Mouse (Mus musculus) myocyte (in vitro differentiated cells): Measurements from ENCODE around the gene Fam241b. TPM values are rescaled to one million over a fixed set of nuclear protein-coding genes. Genes with fewer than 3 reads are reported as not detected.

Source experiments
- H3K27me3 ChIP-seq: one replicate; pipeline ENCODE4 v1.6.1; 2011; ENCODE audit not compliant: control insufficient read depth, insufficient read depth, insufficient read length
- H3K36me3 ChIP-seq: one replicate; pipeline ENCODE4 v1.6.1; 2011; ENCODE audit not compliant: control insufficient read depth, insufficient read depth
- H3K4me2 ChIP-seq: one replicate; pipeline ENCODE4 v1.6.1; 2011; ENCODE audit warnings: low read depth, control low read depth
- H3K4me3 ChIP-seq: one replicate; pipeline ENCODE4 v1.5.1; 2011; ENCODE audit warnings: mild to moderate bottlenecking, control low read depth, moderate library complexity
- H3K79me2 ChIP-seq: one replicate; pipeline ENCODE4 v1.6.1; 2011; ENCODE audit not compliant: control insufficient read depth, insufficient read depth
- H3ac ChIP-seq: one replicate; pipeline ENCODE4 v1.6.1; 2011; ENCODE audit not compliant: control insufficient read depth, insufficient read length
- CEBPB ChIP-seq: IDR thresholded peaks from 2 replicates; pipeline ENCODE4 v1.6.1; 2011; ENCODE audit warnings: mild to moderate bottlenecking, moderate library complexity; ENCODE audit not compliant: poor library complexity, insufficient read depth, severe bottlenecking
- E2F4 ChIP-seq: IDR thresholded peaks from one replicate; pipeline ENCODE4 v1.6.1; 2011; ENCODE audit warnings: mild to moderate bottlenecking, control low read depth, moderate library complexity; ENCODE audit not compliant: insufficient read depth
- MAX ChIP-seq: IDR thresholded peaks from one replicate; pipeline ENCODE4 v1.6.1; 2011; ENCODE audit warnings: low read depth, mild to moderate bottlenecking, control low read depth
- MYOD1 ChIP-seq, 3 experiments: IDR thresholded peaks; one replicate each; pipeline ENCODE4 v1.6.1; 2011; ENCODE audit warnings: control low read depth in 2 of 3, low read depth in 2 of 3, mild to moderate bottlenecking in 2 of 3, moderate library complexity in 1 of 3; ENCODE audit not compliant: insufficient read length in 2 of 3, control insufficient read depth in 1 of 3
- MYOG ChIP-seq, 3 experiments: IDR thresholded peaks; one replicate each; pipeline ENCODE4 v1.6.1; 2011; ENCODE audit warnings: control low read depth in 2 of 3, low read depth in 2 of 3, mild to moderate bottlenecking in 2 of 3; ENCODE audit not compliant: insufficient read length in 2 of 3, control insufficient read depth in 1 of 3, insufficient read depth in 1 of 3
- POLR2A ChIP-seq: IDR thresholded peaks from one replicate; pipeline ENCODE4 v1.6.1; 2011; ENCODE audit warnings: low read depth, mild to moderate bottlenecking, control low read depth, moderate library complexity; ENCODE audit not compliant: insufficient read length
- POLR2AphosphoS2 ChIP-seq: IDR thresholded peaks from one replicate; pipeline ENCODE4 v1.6.1; 2011; ENCODE audit warnings: low read depth, control low read depth; ENCODE audit not compliant: insufficient read length
- REST ChIP-seq: IDR thresholded peaks from one replicate; pipeline ENCODE4 v1.6.1; 2011; ENCODE audit warnings: mild to moderate bottlenecking, control low read depth, moderate library complexity; ENCODE audit not compliant: insufficient read depth, insufficient read length
- SRF ChIP-seq: IDR thresholded peaks from one replicate; pipeline ENCODE4 v1.6.1; 2011; ENCODE audit warnings: low read depth; ENCODE audit not compliant: control insufficient read depth, insufficient read length
- TCF12 ChIP-seq: IDR thresholded peaks from one replicate; pipeline ENCODE4 v1.6.1; 2011; ENCODE audit warnings: mild to moderate bottlenecking, control low read depth; ENCODE audit not compliant: poor library complexity, insufficient read depth, severe bottlenecking
- TCF3 ChIP-seq: IDR thresholded peaks from one replicate; pipeline ENCODE4 v1.6.1; 2011; ENCODE audit warnings: low read depth, control low read depth; ENCODE audit not compliant: insufficient read length
- USF1 ChIP-seq: IDR thresholded peaks from one replicate; pipeline ENCODE4 v1.6.1; 2011; ENCODE audit warnings: low read depth, mild to moderate bottlenecking, control low read depth, moderate library complexity
- polyA plus RNA-seq: library from polyadenylated mRNA; unstranded; fragments of >200 nt; fragmentation: generic; extraction: Trizol; gene quantifications from one replicate; pipeline ENCODE4 v1.2.1, GENCODE M21; 2012; ENCODE audit warnings: missing spikeins

The Fam241b gene
- polyA plus RNA-seq, 1 experiment, result 3.3 TPM

DNA sequence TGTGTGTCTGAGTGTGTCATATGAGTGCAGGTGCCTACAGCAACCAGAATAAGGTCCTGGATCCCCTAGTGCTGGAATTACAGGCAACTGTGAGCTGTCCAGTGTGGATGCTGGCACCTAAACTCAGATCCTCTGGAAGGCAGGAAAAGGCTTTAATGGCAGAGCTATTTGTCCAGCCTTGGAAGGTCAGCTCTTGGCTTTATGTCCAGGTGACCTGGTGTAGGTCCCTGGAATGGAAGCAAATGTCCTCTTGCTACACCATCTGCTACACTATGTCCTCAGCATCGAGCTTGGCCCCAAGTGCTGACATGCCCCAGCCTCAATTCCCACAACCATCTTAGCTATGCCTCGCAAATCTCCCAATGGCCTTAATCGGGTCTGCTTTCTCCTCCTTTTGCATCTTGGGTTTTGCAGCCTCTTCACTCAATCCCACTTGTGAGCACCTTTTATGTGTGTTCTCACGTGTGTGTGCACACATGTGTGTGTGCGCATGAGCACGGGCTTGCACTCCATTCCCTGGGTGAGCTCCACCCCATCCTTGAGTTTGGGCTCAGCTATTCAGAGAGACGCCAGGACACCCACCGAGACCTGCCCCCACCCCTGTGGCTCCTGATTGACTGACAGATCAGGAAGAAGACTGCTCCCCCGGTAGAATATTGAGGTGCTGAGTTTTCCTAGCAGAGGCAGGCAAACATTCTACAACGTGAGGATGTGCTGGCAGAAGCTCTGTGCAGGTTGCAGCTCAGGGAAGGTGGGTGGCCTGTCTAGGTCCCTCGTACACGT is 3.9 kb upstream of the Fam241b start:
- Histone ChIP-seq H3K27me3 (peaks cover 27% of the 10 kb centered on the region), H3ac (no peak overlapping the region), H3K4me3 (no peak overlapping the region), H3K79me2 (no peaks in the 10 kb centered on the region), H3K36me3 (no peaks in the 10 kb centered on the region), H3K4me2 (no peak overlapping the region)
- TF ChIP-seq TCF12, result no peak
- TF ChIP-seq CEBPB, result no peak
- TF ChIP-seq POLR2AphosphoS2, result no peak
- no peak for TF ChIP-seq USF1
- TF ChIP-seq E2F4, result no peak
- no peak for TF ChIP-seq REST
- no peak for TF ChIP-seq MAX
- no peak for TF ChIP-seq TCF3
- no peak for TF ChIP-seq MYOG (IDR thresholded peaks at IDR 0.05; ENCODE audit: control insufficient read depth in 1 of 3, insufficient read depth in 1 of 3, insufficient read length in 2 of 3, low read depth in 2 of 3)
- TF ChIP-seq MYOD1 (IDR thresholded peaks at IDR 0.05; ENCODE audit: control insufficient read depth in 1 of 3, insufficient read length in 2 of 3, low read depth in 2 of 3), result no peak
- no peak for TF ChIP-seq SRF
- no peak for TF ChIP-seq POLR2A

DNA sequence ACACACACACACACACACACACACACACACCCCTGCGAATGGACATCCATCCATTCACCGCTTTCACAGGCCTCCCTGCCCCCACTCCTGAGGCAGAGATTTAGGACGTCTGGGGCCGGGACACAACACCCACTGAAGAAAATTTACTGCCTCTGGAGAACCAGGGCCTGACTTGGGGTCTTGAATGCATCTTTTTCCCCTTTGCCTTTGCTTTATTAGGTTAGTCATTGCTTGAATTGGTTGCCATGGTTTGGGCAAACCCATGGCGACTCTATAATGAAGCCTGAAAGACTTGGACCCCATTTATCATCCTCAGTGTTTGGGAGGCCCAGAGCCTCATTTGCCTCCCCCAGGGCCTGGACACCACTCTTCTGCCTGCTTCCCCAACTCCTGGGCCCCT is 2.2 kb upstream of the Fam241b start:
- Histone ChIP-seq H3K4me3 (no peak overlapping the region), H3K27me3 (peaks cover 27% of the 10 kb centered on the region), H3ac (no peak overlapping the region), H3K79me2 (no peaks in the 10 kb centered on the region), H3K36me3 (no peaks in the 10 kb centered on the region), H3K4me2 (no peak overlapping the region)
- TF ChIP-seq REST (no peak), MYOD1 (IDR thresholded peaks at IDR 0.05; ENCODE audit: control insufficient read depth in 1 of 3, insufficient read length in 2 of 3, low read depth in 2 of 3) (no peak), USF1 (no peak), POLR2A (no peak), E2F4 (no peak), TCF3 (no peak), SRF (no peak), MAX (no peak), POLR2AphosphoS2 (no peak), CEBPB (no peak), MYOG (IDR thresholded peaks at IDR 0.05; ENCODE audit: control insufficient read depth in 1 of 3, insufficient read depth in 1 of 3, insufficient read length in 2 of 3, low read depth in 2 of 3) (no peak), TCF12 (no peak)

DNA sequence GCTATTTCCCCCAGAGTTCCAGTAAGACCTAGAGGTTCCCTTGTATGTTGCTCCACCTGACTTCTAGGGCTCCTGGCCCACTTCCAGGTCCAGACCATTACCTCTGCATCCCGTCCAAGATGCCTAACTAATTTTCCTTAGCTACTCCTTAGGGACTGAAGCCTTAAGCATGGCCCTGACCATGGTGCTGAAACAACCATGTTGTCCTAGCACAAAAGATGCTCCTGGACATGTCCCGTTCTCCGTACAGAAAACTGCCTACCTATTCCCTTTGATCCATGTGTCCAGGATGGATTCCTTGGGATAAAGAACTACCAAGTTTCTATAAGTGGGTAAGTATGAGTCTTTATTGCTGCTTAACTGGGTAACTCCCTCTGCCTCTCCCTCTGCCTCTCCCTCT is 5.7 kb downstream of the Fam241b start:
- H3K27me3 ChIP-seq, result peaks cover 17% of the 10 kb centered on the region
- no peaks in the 10 kb centered on the region for H3K36me3 ChIP-seq

DNA sequence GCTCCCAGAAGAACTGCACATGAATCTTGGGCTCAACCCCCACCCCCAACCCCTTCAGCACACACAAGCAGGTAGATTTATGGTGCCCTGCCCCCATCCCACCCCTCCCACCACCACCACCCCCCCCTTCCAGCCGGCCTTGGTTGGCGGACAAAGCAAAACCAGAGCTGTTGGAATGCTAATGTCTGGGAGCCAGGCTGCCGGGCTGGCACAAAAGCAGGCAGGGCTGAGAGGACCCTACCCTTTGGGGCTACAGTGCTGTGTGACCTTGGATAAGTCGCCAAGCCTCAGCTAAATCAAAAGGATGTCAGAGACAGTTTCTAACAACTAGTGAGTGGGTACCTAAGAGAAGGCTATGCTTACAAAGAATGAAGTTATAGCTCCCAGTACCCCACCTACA is 6.6 kb downstream of the Fam241b start:
- TF ChIP-seq CEBPB, result no peak
- TF ChIP-seq MYOG (IDR thresholded peaks at IDR 0.05; ENCODE audit: control insufficient read depth in 1 of 3, insufficient read depth in 1 of 3, insufficient read length in 2 of 3, low read depth in 2 of 3), result no peak
- TF ChIP-seq MAX, result no peak
- TF ChIP-seq MYOD1 (IDR thresholded peaks at IDR 0.05; ENCODE audit: control insufficient read depth in 1 of 3, insufficient read length in 2 of 3, low read depth in 2 of 3), result no peak
- TF ChIP-seq POLR2AphosphoS2, result no peak
- TF ChIP-seq TCF12, result no peak
- TF ChIP-seq POLR2A, result no peak
- TF ChIP-seq SRF, result no peak
- TF ChIP-seq USF1, result no peak
- no peak for TF ChIP-seq TCF3
- no peak for TF ChIP-seq REST
- TF ChIP-seq E2F4, result no peak
- Histone ChIP-seq H3ac (no peak overlapping the region), H3K36me3 (no peaks in the 10 kb centered on the region), H3K4me3 (no peak overlapping the region), H3K4me2 (no peak overlapping the region), H3K27me3 (peaks cover 26% of the 10 kb centered on the region), H3K79me2 (no peaks in the 10 kb centered on the region)

More for the DNA sequence above, 5.7 kb downstream of the Fam241b start:
- Histone ChIP-seq H3ac (no peak overlapping the region), H3K4me2 (no peak overlapping the region), H3K4me3 (no peak overlapping the region), H3K79me2 (no peaks in the 10 kb centered on the region)
- peak; percentile 71 for TF ChIP-seq REST
- no peak for TF ChIP-seq POLR2A
